Mouse (Mus musculus) liver, embryonic 14.5 days (tissue): Measurements from ENCODE around the gene Smarcal1. TPM values are rescaled to one million over a fixed set of nuclear protein-coding genes. Genes with fewer than 3 reads are reported as not detected.

Experiments
- ATAC-seq: fragments of 200-750 bp; cut with Nextera tagmentation; 2 replicates; pipeline ENCODE4 v1.8.0; 2017; ENCODE audit warnings: moderate number of reproducible peaks, mild to moderate bottlenecking, moderate library complexity; ENCODE audit not compliant: insufficient read depth
- DNase-seq, 3 experiments: peaks; one replicate each; pipeline ENCODE4 v3.0.0-alpha.2; 2012 to 2013; ENCODE audit warnings: low read depth in 3 of 3, low spot score in 3 of 3
- H3K27ac ChIP-seq: fragments of 300-500 bp; sonication (generic); 2 replicates; pipeline ENCODE4 v1.5.1; 2014; ENCODE audit warnings: moderate library complexity, mild to moderate bottlenecking, control low read depth, inconsistent platforms
- H3K27me3 ChIP-seq: fragments of 300-500 bp; sonication (generic); 2 replicates; pipeline ENCODE4 v1.6.1; 2014; ENCODE audit warnings: mild to moderate bottlenecking, low read length, moderate library complexity; ENCODE audit not compliant: control insufficient read depth, insufficient read depth
- H3K36me3 ChIP-seq: fragments of 300-500 bp; sonication (generic); replicated peaks from 2 replicates; pipeline ENCODE4 v1.6.1; 2014; ENCODE audit warnings: low read depth; ENCODE audit not compliant: control insufficient read depth, insufficient read depth
- H3K4me1 ChIP-seq, 2 experiments: fragments of 200-500 bp in 1 of 2; fragments of 300-500 bp in 1 of 2; sonication (generic) in 1 of 2; replicated peaks; 2 replicates each; pipeline ENCODE4 v1.6.1; 2012 to 2014; ENCODE audit warnings: antibody characterized with exemption in 1 of 2, inconsistent platforms in 1 of 2, low read length in 1 of 2; ENCODE audit not compliant: control insufficient read depth in 2 of 2, insufficient read depth in 2 of 2
- H3K4me2 ChIP-seq: fragments of 300-500 bp; sonication (generic); 2 replicates; pipeline ENCODE4 v1.6.1; 2014; ENCODE audit warnings: low read depth, mild to moderate bottlenecking, control low read depth, moderate library complexity
- H3K4me3 ChIP-seq, 2 experiments: fragments of 200-500 bp in 1 of 2; fragments of 300-500 bp in 1 of 2; sonication (generic) in 1 of 2; 2 replicates each; pipeline ENCODE4 v1.5.1; 2012 to 2014; ENCODE audit warnings: low read depth in 2 of 2, low read length in 2 of 2, mild to moderate bottlenecking in 2 of 2, control low read depth in 1 of 2, inconsistent platforms in 1 of 2, moderate library complexity in 1 of 2; ENCODE audit not compliant: insufficient read depth in 1 of 2
- H3K9ac ChIP-seq: fragments of 300-500 bp; sonication (generic); replicated peaks from 2 replicates; pipeline ENCODE4 v1.6.1; 2014; ENCODE audit warnings: mild to moderate bottlenecking, control low read depth, moderate library complexity
- H3K9me3 ChIP-seq: fragments of 300-500 bp; sonication (generic); 2 replicates; pipeline ENCODE4 v1.6.1; 2016; ENCODE audit warnings: low read length, mixed read lengths; ENCODE audit not compliant: control insufficient read depth
- CTCF ChIP-seq: IDR thresholded peaks from 2 replicates; pipeline ENCODE4 v1.5.1; 2016; ENCODE audit warnings: antibody characterized with exemption, low read depth, control low read depth
- EP300 ChIP-seq: IDR thresholded peaks from 2 replicates; pipeline ENCODE4 v1.6.1; 2016; ENCODE audit warnings: antibody characterized with exemption, low read depth
- WGBS: fragments of 180-500 bp; shearing (Covaris S2); extraction: QIAGEN DNeasy Blood & Tissue Kit; methylation state at CpG from one replicate; pipeline ENCODE4 v1.1.7; 2014; ENCODE audit not compliant: insufficient replicate concordance; 5-methylcytosine and 5-hydroxymethylcytosine counted together
- polyA plus RNA-seq, 2 experiments: library from polyadenylated mRNA; depleted of rRNA in 1 of 2; stranded (reverse) in 1 of 2; unstranded in 1 of 2; fragments of >200 nt; fragmentation: Nextera tagmentation in 1 of 2; extraction: Ambion mirVana in 1 of 2; gene quantifications; 2 replicates each; pipeline versions ENCODE4 v1.2.1 to v1.2.3; 2012 to 2014

Smarcal1 gene
- polyA plus RNA-seq, 2 experiments: 6.7 to 10.6 TPM

DNA sequence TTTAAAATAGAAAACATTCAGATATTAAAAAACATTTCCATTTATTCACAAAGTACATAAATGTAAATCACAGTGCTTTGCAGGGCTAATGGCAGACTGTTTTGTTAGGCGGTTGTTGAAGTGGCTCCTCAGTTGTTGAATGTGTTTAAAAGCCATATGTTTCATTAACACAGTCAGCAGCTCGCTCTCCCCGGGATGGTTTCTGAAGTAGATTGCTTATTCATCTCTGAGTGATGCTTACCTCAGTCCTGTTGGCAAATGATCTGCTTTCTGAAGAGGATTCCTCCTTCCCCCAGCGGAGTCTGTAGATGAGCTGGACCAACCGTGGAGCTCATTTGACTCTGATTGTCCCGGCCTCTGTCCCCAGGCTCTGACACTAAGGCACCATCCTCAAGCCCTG lies 29.1 kb downstream of the Smarcal1 start:
- Histone ChIP-seq H3K36me3 (peaks cover 3% of the 10 kb centered on the region), H3K27ac (no peak overlapping the region), H3K9me3 (no peaks in the 10 kb centered on the region), H3K9ac (no peak overlapping the region), H3K4me1 (no peaks in the 10 kb centered on the region), H3K4me2 (no peak overlapping the region), H3K4me3 (no peak overlapping the region), H3K27me3 (no peaks in the 10 kb centered on the region)
- ATAC-seq (no peak), DNase-seq (no peak)
- no peak for TF ChIP-seq EP300
- no peak for TF ChIP-seq CTCF
- 79% methylated on average over 6 of the region's 6 CpGs for WGBS

- no peak overlapping the region for H3K9ac ChIP-seq
- H3K27ac ChIP-seq: no peak overlapping the region
- no peaks in the 10 kb centered on the region for H3K9me3 ChIP-seq
- no peak for ATAC-seq
- DNase-seq: no peak
- H3K4me2 ChIP-seq: no peak overlapping the region
- 56% methylated on average over 5 of the region's 5 CpGs for WGBS
- no peak overlapping the region for H3K4me3 ChIP-seq
- H3K27me3 ChIP-seq: no peaks in the 10 kb centered on the region
- TF ChIP-seq CTCF (no peak), EP300 (no peak)
- H3K36me3 ChIP-seq: no peaks in the 10 kb centered on the region
- H3K4me1 ChIP-seq: no peaks in the 10 kb centered on the region
These were observed 52.2 kb downstream of the Smarcal1 start for GRCm38 (mm10) chr1:72635221-72635620.

GRCm38 (mm10) chr1:72640658-72641410 lies 57.8 kb downstream of the Smarcal1 start:
- ATAC-seq: no peak
- H3K27me3 ChIP-seq: no peaks in the 10 kb centered on the region
- no peak for TF ChIP-seq CTCF
- peak; percentile 10 to 27 (median 14) for DNase-seq
- WGBS: 36% methylated on average over 49 of the region's 49 CpGs
- H3K4me3 ChIP-seq: peak overlapping the region; percentile 8 to 44; a peak in 2 of 4 replicates
- peak overlapping the region; percentile 44 for H3K4me2 ChIP-seq
- no peak overlapping the region for H3K27ac ChIP-seq
- H3K9ac ChIP-seq: no peak overlapping the region
- H3K36me3 ChIP-seq: no peaks in the 10 kb centered on the region
- no peaks in the 10 kb centered on the region for H3K9me3 ChIP-seq
- no peaks in the 10 kb centered on the region for H3K4me1 ChIP-seq

- DNase-seq: no peak
These were observed 90.0 kb downstream of the Smarcal1 start for GRCm38 (mm10) chr1:72673070-72673469.

More at GRCm38 (mm10) chr1:72673070-72673469, 90.0 kb downstream of the Smarcal1 start:
- no peak overlapping the region for H3K4me3 ChIP-seq
- H3K4me1 ChIP-seq: no peaks in the 10 kb centered on the region
- no peaks in the 10 kb centered on the region for H3K9me3 ChIP-seq
- no peaks in the 10 kb centered on the region for H3K27me3 ChIP-seq
- TF ChIP-seq CTCF (no peak), EP300 (no peak)
- no peak overlapping the region for H3K4me2 ChIP-seq
- ATAC-seq: no peak
- H3K27ac ChIP-seq: no peak overlapping the region
- no peak overlapping the region for H3K9ac ChIP-seq
- H3K36me3 ChIP-seq: no peaks in the 10 kb centered on the region
- 51% methylated on average over 3 of the region's 3 CpGs for WGBS

Other genes starting within 250 kb of the Smarcal1 start
- gene March4, start 46.3 kb upstream of the Smarcal1 start, polyA plus RNA-seq (2012; rRNA removed): not detected in 2 replicates
- not detected in 2 replicates for gene March4, start 46.3 kb upstream of the Smarcal1 start, polyA plus RNA-seq (2014; fragmentation: Nextera tagmentation; extraction: Ambion mirVana)
- not detected in 2 replicates for gene Ankar, start 117.3 kb downstream of the Smarcal1 start, polyA plus RNA-seq (2012; rRNA removed)
- gene Ankar, start 117.3 kb downstream of the Smarcal1 start, polyA plus RNA-seq (2014; fragmentation: Nextera tagmentation; extraction: Ambion mirVana): not detected in 2 replicates
- 415 and 957 TPM in 2 replicates for gene Rpl37a, start 128.0 kb downstream of the Smarcal1 start, polyA plus RNA-seq (2012; rRNA removed)
- 1,180 and 1,233 TPM in 2 replicates for gene Rpl37a, start 128.0 kb downstream of the Smarcal1 start, polyA plus RNA-seq (2014; fragmentation: Nextera tagmentation; extraction: Ambion mirVana)
- gene Igfbp2, start 241.3 kb downstream of the Smarcal1 start, polyA plus RNA-seq (2012; rRNA removed): 2.4 and 3.4 TPM in 2 replicates
- gene Igfbp2, start 241.3 kb downstream of the Smarcal1 start, polyA plus RNA-seq (2014; fragmentation: Nextera tagmentation; extraction: Ambion mirVana): 1.6 and 2.3 TPM in 2 replicates